Mouse (Mus musculus) MEL (cell line): Measurements from ENCODE around the gene Sugp2. TPM values are rescaled to one million over a fixed set of nuclear protein-coding genes. Genes with fewer than 3 reads are reported as not detected.
A peak's percentile ranks its signal among the peaks of the same experiment; 100 is the strongest.

Source experiments
- DNase-seq: peaks from one replicate; pipeline ENCODE4 v3.0.0; 2011; ENCODE audit warnings: low read depth, low spot score
- H3K27ac ChIP-seq: 2 replicates; pipeline ENCODE4 v1.5.1; 2012; ENCODE audit warnings: low read depth, mild to moderate bottlenecking, control low read depth, low read length, moderate library complexity; ENCODE audit not compliant: control insufficient read depth
- H3K27me3 ChIP-seq, 2 experiments: fragments of 150-350 bp in 1 of 2; sonication (generic) in 1 of 2; 2 replicates each; pipeline ENCODE4 v1.6.1; 2012; ENCODE audit warnings: low read length in 2 of 2, mild to moderate bottlenecking in 2 of 2, improper control_type of control experiment in 1 of 2, moderate library complexity in 1 of 2; ENCODE audit not compliant: insufficient read depth in 2 of 2, control insufficient read depth in 1 of 2
- H3K36me3 ChIP-seq, 2 experiments: 2 replicates each; pipeline ENCODE4 v1.6.1; 2012 to 2014; ENCODE audit warnings: low read length in 2 of 2, improper control_type of control experiment in 1 of 2, inconsistent platforms in 1 of 2, mild to moderate bottlenecking in 1 of 2; ENCODE audit not compliant: insufficient read depth in 2 of 2, control insufficient read depth in 1 of 2
- H3K4me1 ChIP-seq, 2 experiments: fragments of 150-350 bp in 1 of 2; sonication (generic) in 1 of 2; 2 replicates each; pipeline ENCODE4 v1.6.1; 2012; ENCODE audit warnings: low read length in 2 of 2, improper control_type of control experiment in 1 of 2, mild to moderate bottlenecking in 1 of 2; ENCODE audit not compliant: insufficient read depth in 2 of 2, control insufficient read depth in 1 of 2
- H3K4me3 ChIP-seq, 2 experiments: fragments of 150-350 bp in 1 of 2; sonication (generic) in 1 of 2; 2 replicates each; pipeline ENCODE4 v1.5.1; 2012; ENCODE audit warnings: low read depth in 2 of 2, low read length in 2 of 2, mild to moderate bottlenecking in 2 of 2, moderate library complexity in 2 of 2, control low read depth in 1 of 2, improper control_type of control experiment in 1 of 2; ENCODE audit not compliant: control insufficient read depth in 1 of 2, insufficient read depth in 1 of 2
- H3K79me2 ChIP-seq: 2 replicates; pipeline ENCODE4 v1.6.1; 2012; ENCODE audit warnings: mild to moderate bottlenecking, low read length, moderate library complexity; ENCODE audit not compliant: control insufficient read depth, poor library complexity, insufficient read depth
- H3K9ac ChIP-seq: 2 replicates; pipeline ENCODE4 v1.6.1; 2012; ENCODE audit warnings: low read depth, mild to moderate bottlenecking, control low read depth, low read length, moderate library complexity; ENCODE audit not compliant: control insufficient read depth, poor library complexity, severe bottlenecking
- H3K9me3 ChIP-seq: fragments of 150-350 bp; sonication (generic); replicated peaks from 2 replicates; pipeline ENCODE4 v1.6.1; 2012; ENCODE audit warnings: mild to moderate bottlenecking, low read length, improper control_type of control experiment, moderate library complexity; ENCODE audit not compliant: insufficient read depth
- BHLHE40 ChIP-seq: IDR thresholded peaks from 2 replicates; pipeline ENCODE4 v1.6.1; 2012; ENCODE audit warnings: low read depth, mild to moderate bottlenecking, inconsistent platforms, low read length, improper control_type of control experiment, borderline replicate concordance
- CHD1 ChIP-seq: IDR thresholded peaks from 2 replicates; pipeline ENCODE4 v1.6.1; 2012; ENCODE audit warnings: low read depth, mild to moderate bottlenecking, inconsistent platforms, low read length, improper control_type of control experiment
- CTCF ChIP-seq, 3 experiments: IDR thresholded peaks in 2 of 3; conservative IDR thresholded peaks in 1 of 3; 2 replicates each; pipeline ENCODE4 v1.5.1; 2011 to 2012; ENCODE audit warnings: low read length in 3 of 3, low read depth in 2 of 3, mild to moderate bottlenecking in 2 of 3, improper control_type of control experiment in 1 of 3, inconsistent platforms in 1 of 3, mixed read lengths in 1 of 3, moderate library complexity in 1 of 3; ENCODE audit not compliant: control insufficient read depth in 1 of 3, insufficient read depth in 1 of 3, poor library complexity in 1 of 3, severe bottlenecking in 1 of 3
- E2F4 ChIP-seq: IDR thresholded peaks from 2 replicates; pipeline ENCODE4 v1.6.1; 2011; ENCODE audit warnings: low read depth, low read length, improper control_type of control experiment, borderline replicate concordance
- ELF1 ChIP-seq: IDR thresholded peaks from 2 replicates; pipeline ENCODE4 v1.6.1; 2014; ENCODE audit warnings: low read depth, mild to moderate bottlenecking, inconsistent platforms, low read length, improper control_type of control experiment, moderate library complexity
- EP300 ChIP-seq, 2 experiments: IDR thresholded peaks; 2 replicates each; pipeline ENCODE4 v1.6.1; 2011; ENCODE audit warnings: improper control_type of control experiment in 2 of 2, low read length in 2 of 2, low read depth in 1 of 2, mild to moderate bottlenecking in 1 of 2
- ETS1 ChIP-seq: IDR thresholded peaks from 2 replicates; pipeline ENCODE4 v1.6.1; 2012; ENCODE audit warnings: low read depth, mild to moderate bottlenecking, inconsistent platforms, low read length, improper control_type of control experiment, moderate library complexity
- GABPA ChIP-seq: IDR thresholded peaks from 2 replicates; pipeline ENCODE4 v1.6.1; 2012; ENCODE audit warnings: low read depth, mild to moderate bottlenecking, inconsistent platforms, low read length, improper control_type of control experiment, moderate library complexity
- HCFC1 ChIP-seq: IDR thresholded peaks from 2 replicates; pipeline ENCODE4 v1.6.1; 2012; ENCODE audit warnings: low read depth, mild to moderate bottlenecking, inconsistent platforms, low read length, improper control_type of control experiment, moderate library complexity
- KAT2A ChIP-seq: conservative IDR thresholded peaks from 2 replicates; pipeline ENCODE4 v1.6.1; 2012; ENCODE audit warnings: low read depth, low read length, improper control_type of control experiment, inconsistent platforms
- MAFK ChIP-seq: IDR thresholded peaks from 2 replicates; pipeline ENCODE4 v1.6.1; 2011; ENCODE audit warnings: low read depth, mild to moderate bottlenecking, low read length, improper control_type of control experiment, borderline replicate concordance
- MAX ChIP-seq: IDR thresholded peaks from 2 replicates; pipeline ENCODE4 v1.6.1; 2011; ENCODE audit warnings: low read length, improper control_type of control experiment
- MAZ ChIP-seq: IDR thresholded peaks from 2 replicates; pipeline ENCODE4 v1.6.1; 2012; ENCODE audit warnings: low read depth, mild to moderate bottlenecking, inconsistent platforms, low read length, improper control_type of control experiment
- MEF2A ChIP-seq: IDR thresholded peaks from 2 replicates; pipeline ENCODE4 v1.6.1; 2014; ENCODE audit warnings: low read depth, mild to moderate bottlenecking, inconsistent platforms, low read length, improper control_type of control experiment; ENCODE audit not compliant: poor library complexity, insufficient replicate concordance, severe bottlenecking; ENCODE audit errors: extremely low read depth
- MXI1 ChIP-seq: IDR thresholded peaks from 2 replicates; pipeline ENCODE4 v1.6.1; 2011; ENCODE audit warnings: mild to moderate bottlenecking, low read depth, low read length, improper control_type of control experiment
- MYC ChIP-seq: IDR thresholded peaks from 2 replicates; pipeline ENCODE4 v1.6.1; 2011; ENCODE audit warnings: low read depth, mild to moderate bottlenecking, low read length, improper control_type of control experiment, moderate library complexity
- NRF1 ChIP-seq: IDR thresholded peaks from 2 replicates; pipeline ENCODE4 v1.6.1; 2014; ENCODE audit warnings: low read depth, mild to moderate bottlenecking, inconsistent platforms, low read length, improper control_type of control experiment, moderate library complexity; ENCODE audit not compliant: poor library complexity, insufficient read depth, severe bottlenecking
- POLR2A ChIP-seq, 2 experiments: IDR thresholded peaks; 2 replicates each; pipeline ENCODE4 v1.6.1; 2011 to 2012; ENCODE audit warnings: low read length in 2 of 2, mild to moderate bottlenecking in 2 of 2, control low read depth in 1 of 2, improper control_type of control experiment in 1 of 2, low read depth in 1 of 2, moderate library complexity in 1 of 2; ENCODE audit not compliant: control insufficient read depth in 1 of 2, insufficient read depth in 1 of 2, poor library complexity in 1 of 2
- SIN3A ChIP-seq: IDR thresholded peaks from 2 replicates; pipeline ENCODE4 v1.6.1; 2012; ENCODE audit warnings: low read length, improper control_type of control experiment, inconsistent platforms
- SMC3 ChIP-seq: IDR thresholded peaks from 2 replicates; pipeline ENCODE4 v1.6.1; 2011; ENCODE audit warnings: low read depth, low read length, improper control_type of control experiment
- TAL1 ChIP-seq: IDR thresholded peaks from 2 replicates; pipeline ENCODE4 v1.6.1; 2012; ENCODE audit warnings: mild to moderate bottlenecking, inconsistent platforms, low read length, moderate library complexity, mixed read lengths
- TCF12 ChIP-seq: IDR thresholded peaks from 2 replicates; pipeline ENCODE4 v1.6.1; 2014; ENCODE audit warnings: low read depth, mild to moderate bottlenecking, inconsistent platforms, low read length, improper control_type of control experiment, moderate library complexity
- ZC3H11A ChIP-seq: IDR thresholded peaks from 2 replicates; pipeline ENCODE4 v1.6.1; 2012; ENCODE audit warnings: low read depth, mild to moderate bottlenecking, inconsistent platforms, low read length, improper control_type of control experiment
- ZKSCAN1 ChIP-seq: IDR thresholded peaks from 2 replicates; pipeline ENCODE4 v1.6.1; 2012; ENCODE audit warnings: low read depth, mild to moderate bottlenecking, inconsistent platforms, low read length, improper control_type of control experiment, moderate library complexity
- ZMIZ1 ChIP-seq: IDR thresholded peaks from 2 replicates; pipeline ENCODE4 v1.6.1; 2012; ENCODE audit warnings: low read depth, mild to moderate bottlenecking, inconsistent platforms, low read length, improper control_type of control experiment, moderate library complexity
- ZNF384 ChIP-seq: IDR thresholded peaks from 2 replicates; pipeline ENCODE4 v1.6.1; 2012; ENCODE audit warnings: low read depth, mild to moderate bottlenecking, inconsistent platforms, low read length, improper control_type of control experiment
- polyA plus RNA-seq, 2 experiments: library from polyadenylated mRNA; stranded (reverse) in 1 of 2; unstranded in 1 of 2; fragments of >175 nt in 1 of 2; fragments of >200 nt in 1 of 2; gene quantifications; 2 replicates each; pipeline versions ENCODE4 v1.2.1 to v1.2.4; 2012; ENCODE audit warnings: low replicate concordance in 2 of 2, low read depth in 1 of 2; ENCODE audit not compliant: insufficient read length in 2 of 2, insufficient read depth in 1 of 2, missing spikeins in 1 of 2
- total RNA-seq: library from RNA; depleted of rRNA; stranded (reverse); fragments of 300-350 nt; gene quantifications from 2 replicates; pipeline ENCODE4 v1.2.3, GENCODE M21; 2012

Gene Sugp2
- total and polyA plus RNA-seq, 3 experiments = 23.9 to 27.4 TPM; not detected in 1

- peaks cover 7 to 22% of the 10 kb centered on the region in 2 experiments; a peak in 3 of 4 replicates for H3K4me1 ChIP-seq
- H3K9me3 ChIP-seq = no peaks in the 10 kb centered on the region
- no peak overlapping the region for H3K9ac ChIP-seq
- H3K79me2 ChIP-seq = no peaks in the 10 kb centered on the region
- no peaks in the 10 kb centered on the region for H3K27me3 ChIP-seq
- TF ChIP-seq ZC3H11A (no peak), ETS1 (no peak), MAFK (no peak), ZNF384 (no peak)
- TF ChIP-seq, all 39 proteins: peak for 0
- no peaks in the 10 kb centered on the region; a peak in 1 of 4 replicates for H3K36me3 ChIP-seq
- H3K4me3 ChIP-seq = no peak overlapping the region
- no peak overlapping the region for H3K27ac ChIP-seq
- DNase-seq = no peak
Observed at GRCm38 (mm10) chr8:70274350-70274749, 40.3 kb downstream of the Sugp2 start.

DNA sequence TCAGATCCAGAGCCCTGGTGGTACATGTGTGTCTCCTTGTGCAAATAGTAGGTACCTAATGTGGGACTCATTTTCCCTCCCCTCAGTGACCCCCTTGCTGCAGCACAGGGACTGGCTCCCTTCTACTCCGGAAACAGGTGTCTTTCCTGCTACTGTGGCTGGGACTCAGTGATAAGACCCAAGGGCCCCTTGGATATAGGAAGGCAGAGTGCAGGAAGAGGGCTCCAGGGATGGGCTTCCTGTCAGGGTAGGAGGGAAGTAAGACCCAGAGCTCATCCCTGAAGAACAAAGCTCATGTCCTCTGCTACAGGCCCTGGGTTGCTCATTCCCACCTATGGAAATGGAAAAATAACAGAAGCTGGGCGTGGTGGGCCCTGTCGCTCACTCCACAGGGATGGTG lies 42.5 kb downstream of the Sugp2 start:
- H3K36me3 ChIP-seq = no peaks in the 10 kb centered on the region; a peak in 1 of 4 replicates
- TF ChIP-seq TAL1 = peak; percentile 91
- no peak for TF ChIP-seq GABPA
- no peak for TF ChIP-seq HCFC1
- TF ChIP-seq EP300 (IDR thresholded peaks at IDR 0.05; ENCODE audit: low read depth in 1 of 2, low read length in 2 of 2) = peak in 1 of 2 experiments; percentile 67; a peak in 2 of 4 replicates
- TF ChIP-seq MAZ = no peak
- no peak for TF ChIP-seq ELF1
- TF ChIP-seq ETS1 = 0 out of 2 replicates have a peak, but pooled peaks have one; percentile 32
- TF ChIP-seq TCF12 = peak; percentile 78
- H3K79me2 ChIP-seq = no peaks in the 10 kb centered on the region
- H3K9ac ChIP-seq = no peak overlapping the region
- H3K4me3 ChIP-seq = no peak overlapping the region
- H3K27me3 ChIP-seq = no peaks in the 10 kb centered on the region
- H3K9me3 ChIP-seq = no peaks in the 10 kb centered on the region
- peaks cover 7 to 23% of the 10 kb centered on the region in 2 experiments; a peak in 3 of 4 replicates for H3K4me1 ChIP-seq
- DNase-seq = peak; percentile 49
- no peak overlapping the region for H3K27ac ChIP-seq

DNA sequence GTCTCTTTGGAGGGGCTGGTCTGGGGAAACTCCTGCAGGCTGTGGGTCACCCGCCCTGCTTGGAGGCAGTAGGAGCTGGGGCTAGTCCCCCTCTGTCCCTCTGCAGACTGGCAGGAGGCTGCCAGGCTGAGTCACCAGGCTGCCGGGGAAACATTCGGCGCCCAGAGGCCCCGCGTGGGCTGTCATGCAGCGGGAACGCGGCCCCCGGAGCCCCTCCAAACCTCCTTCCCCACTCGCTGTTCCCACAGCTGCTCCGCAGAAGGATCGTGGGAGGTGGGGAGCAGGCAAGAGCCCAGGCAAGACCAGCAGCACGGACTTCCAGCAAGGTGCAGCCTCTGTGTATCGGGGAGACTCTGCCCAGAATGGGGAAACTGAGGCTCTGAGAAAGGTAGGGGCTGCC lies 44.1 kb downstream of the Sugp2 start:
- Histone ChIP-seq H3K79me2 (peaks cover 3% of the 10 kb centered on the region; the same call in 1 of the 2 replicates), H3K4me3 (no peak overlapping the region), H3K36me3 (no peaks in the 10 kb centered on the region; a peak in 2 of 4 replicates), H3K27ac (no peak overlapping the region), H3K9me3 (no peaks in the 10 kb centered on the region), H3K4me1 (peaks cover 1 to 22% of the 10 kb centered on the region in 2 experiments), H3K9ac (no peak overlapping the region), H3K27me3 (no peaks in the 10 kb centered on the region)
- no peak for DNase-seq
- TF ChIP-seq CTCF (IDR thresholded peaks at IDR 0.05 in 2 of 3, conservative IDR thresholded peaks at IDR 0.05 in 1 of 3; ENCODE audit: control insufficient read depth in 1 of 3, insufficient read depth in 1 of 3, low read depth in 2 of 3, low read length in 3 of 3, poor library complexity in 1 of 3, severe bottlenecking in 1 of 3) = no peak
- TF ChIP-seq EP300 (IDR thresholded peaks at IDR 0.05; ENCODE audit: low read depth in 1 of 2, low read length in 2 of 2) = no peak
- no peak for TF ChIP-seq MXI1
- TF ChIP-seq MAZ = no peak
- no peak for TF ChIP-seq MYC
- TF ChIP-seq KAT2A = no peak
- no peak for TF ChIP-seq POLR2A (IDR thresholded peaks at IDR 0.05; ENCODE audit: control insufficient read depth in 1 of 2, insufficient read depth in 1 of 2, low read depth in 1 of 2, low read length in 2 of 2, poor library complexity in 1 of 2)
- TF ChIP-seq MEF2A = no peak
- no peak for TF ChIP-seq NRF1
- no peak for TF ChIP-seq MAX
- TF ChIP-seq ZKSCAN1 = no peak
- no peak for TF ChIP-seq BHLHE40
- TF ChIP-seq E2F4 = no peak
- no peak for TF ChIP-seq CHD1
- TF ChIP-seq SIN3A = no peak
- no peak for TF ChIP-seq SMC3
- TF ChIP-seq GABPA = no peak
- no peak for TF ChIP-seq HCFC1
- TF ChIP-seq ZMIZ1 = no peak
